ENCODE assay signal across 8 mouse cellular contexts in genomic region chr11:18750911-18751841, GRCm38 (mm10).
DNase-seq lines count a peak whose midpoint lies in the region; ATAC-seq lines count a peak whose summit lies in the region.

No protein-coding gene starts in this region.

- WGBS in heart, embryonic 10.5 days = 37% methylated on average over 20 of the region's 20 CpGs
- 19% methylated on average over 20 of the region's 20 CpGs for WGBS in hindbrain, embryonic 11.5 days
- 20% methylated on average over 20 of the region's 20 CpGs for WGBS in midbrain, embryonic 13.5 days

- H3K4me3 ChIP-seq in heart, embryonic 10.5 days = peak overlapping the region; percentile 43
- H3K4me3 ChIP-seq in hindbrain, embryonic 11.5 days (ENCODE audit: low read depth, low read length) = no peak overlapping the region
- peak overlapping the region; percentile 22; the same call in 1 of the 2 replicates for H3K4me3 ChIP-seq in midbrain, embryonic 13.5 days (replicated peaks)

- no peaks in the 10 kb centered on the region for H3K27me3 ChIP-seq in heart, embryonic 10.5 days (ENCODE audit: insufficient read depth, poor library complexity, severe bottlenecking)
- H3K27me3 ChIP-seq in hindbrain, embryonic 11.5 days (ENCODE audit: control insufficient read depth, insufficient read depth, low read length) = no peaks in the 10 kb centered on the region
- H3K27me3 ChIP-seq in midbrain, embryonic 13.5 days = peaks cover 14% of the 10 kb centered on the region

- H3K9me3 ChIP-seq in heart, embryonic 10.5 days = no peaks in the 10 kb centered on the region
- H3K9me3 ChIP-seq in hindbrain, embryonic 11.5 days (ENCODE audit: control insufficient read depth, low read length) = no peaks in the 10 kb centered on the region
- no peaks in the 10 kb centered on the region for H3K9me3 ChIP-seq in midbrain, embryonic 13.5 days

- peaks cover 59% of the 10 kb centered on the region for H3K4me1 ChIP-seq in heart, embryonic 10.5 days
- H3K4me1 ChIP-seq in hindbrain, embryonic 11.5 days (replicated peaks; ENCODE audit: control insufficient read depth, insufficient read depth, low read length) = peaks cover 16% of the 10 kb centered on the region
- peaks cover 70% of the 10 kb centered on the region for H3K4me1 ChIP-seq in midbrain, embryonic 13.5 days (replicated peaks)

- H3K36me3 ChIP-seq in heart, embryonic 10.5 days = no peaks in the 10 kb centered on the region
- H3K36me3 ChIP-seq in hindbrain, embryonic 11.5 days (ENCODE audit: control insufficient read depth, insufficient read depth, low read length) = no peaks in the 10 kb centered on the region
- no peaks in the 10 kb centered on the region for H3K36me3 ChIP-seq in midbrain, embryonic 13.5 days

- DNase-seq in heart, embryonic 10.5 days (ENCODE audit: low spot score) = no peak
- DNase-seq in heart, postnatal 14 days = no peak
- DNase-seq in cerebellum, adult 9-11 months = peak; percentile 67
- DNase-seq in hindbrain, embryonic 11.5 days (ENCODE audit: low spot score) = peak; percentile 39
- no peak for DNase-seq in MN1 (ENCODE audit: low spot score)
- no peak for DNase-seq in left cerebral cortex, postnatal 4 days
- no peak for DNase-seq in layer of hippocampus, postnatal 36 days

- peak; percentile 18; the same call in 1 of the 2 replicates for ATAC-seq in hindbrain, embryonic 11.5 days (ENCODE audit: low FRiP score)
- ATAC-seq in midbrain, embryonic 13.5 days = peak; percentile 43

- H3K9ac ChIP-seq in hindbrain, embryonic 11.5 days (ENCODE audit: low read depth, low read length) = no peak overlapping the region
- H3K9ac ChIP-seq in midbrain, embryonic 13.5 days (replicated peaks) = no peak overlapping the region; the same call in 1 of the 2 replicates

- intact Hi-C loops in heart, postnatal 14 days (cut with DNase I) = no loop called here
- intact Hi-C loops in left cerebral cortex, postnatal 4 days (cut with DNase I) = no loop called here

- peak overlapping the region; percentile 70 for H3K27ac ChIP-seq in heart, embryonic 10.5 days
- no peak overlapping the region for H3K27ac ChIP-seq in hindbrain, embryonic 11.5 days (ENCODE audit: low read depth, low read length)
- no peak overlapping the region for H3K27ac ChIP-seq in midbrain, embryonic 13.5 days

- H3K4me2 ChIP-seq in hindbrain, embryonic 11.5 days (replicated peaks; ENCODE audit: low read depth, low read length) = peak overlapping the region; percentile 19
- H3K4me2 ChIP-seq in midbrain, embryonic 13.5 days (replicated peaks) = peak overlapping the region; percentile 51

Comparison
In these comparisons a context has a peak if more than half of its experiments do, and no peak if none do; other contexts are left out.
1. DNase-seq: peak in cerebellum, adult 9-11 months (single experiment) and hindbrain, embryonic 11.5 days (single experiment); none in heart, embryonic 10.5 days (single experiment), heart, postnatal 14 days (0 of 2), MN1 (single experiment), left cerebral cortex, postnatal 4 days (single experiment) and layer of hippocampus, postnatal 36 days (0 of 2).